Mouse (Mus musculus): ENCODE measurements at regions not wholly inside any gene's neighbourhood (a gene's known extent, or its start where the extent isn't known, plus 50 kb on each side); places are given as distances from the start of the nearest gene placed in this dataset.
"Not testable (repeated sequence)": the region's sequence is repeated elsewhere in the genome, so short reads cannot be mapped to it uniquely, and the experiment has no call there.

DNA sequence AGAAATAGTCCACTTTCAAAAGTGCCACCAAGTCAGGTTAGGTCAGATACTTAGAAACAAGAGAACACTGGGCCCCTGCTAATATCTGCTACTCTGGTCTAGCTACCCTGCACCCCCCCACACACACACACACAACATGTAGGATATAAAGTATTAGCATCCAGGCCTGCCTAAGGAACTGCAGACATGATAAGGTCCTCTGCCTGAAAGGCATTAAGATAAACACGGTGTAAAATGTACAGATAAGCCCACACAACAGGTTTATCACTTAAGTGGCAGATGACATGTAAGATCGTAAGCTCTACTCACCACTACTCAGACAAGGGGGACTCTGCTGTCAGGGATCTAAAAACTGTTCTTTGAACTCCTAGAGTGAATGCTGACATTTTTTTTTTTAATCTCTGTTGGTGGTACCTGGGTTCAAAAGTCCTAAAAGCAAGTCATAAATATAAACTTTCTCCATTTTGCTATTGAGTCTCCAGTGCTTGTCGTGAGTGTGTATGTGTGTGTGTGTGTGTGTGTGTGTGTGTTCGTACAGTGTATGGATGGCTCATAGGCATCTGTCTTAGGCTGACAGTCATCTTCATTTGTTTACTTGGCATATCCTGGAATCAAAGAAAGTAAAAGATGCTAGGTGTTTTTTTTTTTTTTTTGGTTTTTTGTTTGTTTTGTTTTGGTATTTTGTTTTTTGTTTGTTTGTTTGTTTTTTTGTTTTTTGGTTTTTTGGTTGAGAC is 52.2 kb downstream of the Gm9817 start:
- no peak for DNase-seq (ENCODE audit: low read depth, low spot score)

DNA sequence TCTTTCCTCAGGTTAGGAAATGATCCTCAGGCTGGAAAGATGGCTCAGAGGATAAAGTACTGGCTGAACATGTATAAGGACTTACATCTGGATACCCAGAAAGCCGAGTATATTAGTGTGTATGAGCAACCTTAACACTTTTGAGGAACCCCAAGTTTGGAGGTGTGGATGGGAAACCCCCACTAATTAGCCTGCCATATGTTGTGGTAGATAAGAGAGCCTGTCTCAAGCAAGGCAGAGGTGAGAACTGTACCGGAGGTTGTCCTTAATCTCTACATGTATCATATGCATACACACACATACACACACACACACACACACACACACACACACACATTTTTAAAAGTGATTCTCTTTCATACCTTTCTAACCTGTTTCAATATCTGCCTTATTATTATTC is 62.1 kb downstream of the Gm9817 start:
- DNase-seq (ENCODE audit: low read depth, low spot score), result no peak

GRCm38 (mm10) chr13:45145129-45145528 is 66.6 kb downstream of the Gm9817 start:
- DNase-seq (ENCODE audit: low read depth, low spot score), result no peak

GRCm38 (mm10) chr13:45156223-45156622 is 77.7 kb downstream of the Gm9817 start:
- DNase-seq (ENCODE audit: low read depth, low spot score), result no peak

DNA sequence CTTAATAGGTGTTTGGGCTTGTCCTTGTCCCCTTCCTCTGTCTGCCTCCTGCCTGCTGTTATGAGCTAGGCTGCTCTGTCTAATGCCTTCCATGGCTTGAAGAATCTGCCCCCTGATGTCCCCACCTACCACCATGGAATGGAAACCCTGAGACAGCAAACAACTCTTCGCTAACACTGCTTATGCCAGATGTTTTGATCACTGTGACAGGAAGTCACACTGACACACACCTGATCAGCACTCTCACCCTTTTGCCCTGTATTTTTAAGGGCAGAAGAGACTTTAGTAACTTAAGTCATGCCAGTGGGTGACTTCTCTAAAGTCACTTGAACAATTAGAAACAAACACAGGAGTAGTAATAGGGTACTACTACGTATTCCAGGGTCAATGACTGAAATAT is 78.5 kb downstream of the Gm9817 start:
- no peak for DNase-seq (ENCODE audit: low read depth, low spot score)

DNA sequence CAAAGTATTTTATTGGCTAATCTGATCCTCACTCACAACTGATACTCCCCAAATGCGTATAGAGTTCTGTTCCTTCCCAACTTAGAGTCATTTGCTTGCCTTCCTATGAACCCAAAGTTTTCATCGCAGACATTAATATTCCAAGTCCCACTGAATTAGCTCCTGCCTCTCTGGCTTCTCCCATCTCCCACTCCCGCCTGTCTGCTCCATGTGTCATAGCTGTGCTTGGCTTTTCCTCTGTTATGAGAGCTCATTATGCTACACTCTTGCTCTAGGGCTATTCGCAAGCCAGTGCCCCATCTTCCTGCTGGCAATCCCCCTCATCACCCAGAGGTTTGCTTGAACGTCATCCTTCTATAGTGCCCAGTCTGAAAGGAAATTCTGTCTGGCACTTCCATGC is 81.8 kb downstream of the Gm9817 start:
- no peak for DNase-seq (ENCODE audit: low read depth, low spot score)

- DNase-seq (ENCODE audit: low read depth, low spot score), result no peak
Measured at GRCm38 (mm10) chr13:45164001-45164778, 85.7 kb downstream of the Gm9817 start.

GRCm38 (mm10) chr13:45165159-45165558 is 86.7 kb downstream of the Gm9817 start:
- DNase-seq (ENCODE audit: low read depth, low spot score), result no peak

DNA sequence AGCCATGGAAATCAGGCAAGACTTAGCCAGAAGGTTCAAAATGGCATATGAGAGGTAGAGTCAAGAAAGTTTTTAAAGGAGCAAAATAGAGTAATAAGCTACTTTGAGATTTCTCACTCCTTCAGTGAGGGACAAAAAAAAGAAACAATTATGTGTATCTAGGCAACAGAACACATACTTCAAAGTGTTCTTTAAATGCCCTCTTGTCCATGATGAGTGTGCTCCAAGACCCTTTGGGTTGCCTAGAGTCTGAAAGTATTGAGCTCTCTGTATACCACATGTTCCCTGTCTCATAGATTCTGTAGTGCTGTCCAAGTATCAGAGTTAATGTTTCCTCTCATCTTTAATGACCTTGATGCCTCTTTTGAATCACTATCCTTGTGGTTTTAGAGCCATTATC is 91.2 kb downstream of the Gm9817 start:
- no peak for DNase-seq (ENCODE audit: low read depth, low spot score)

DNA sequence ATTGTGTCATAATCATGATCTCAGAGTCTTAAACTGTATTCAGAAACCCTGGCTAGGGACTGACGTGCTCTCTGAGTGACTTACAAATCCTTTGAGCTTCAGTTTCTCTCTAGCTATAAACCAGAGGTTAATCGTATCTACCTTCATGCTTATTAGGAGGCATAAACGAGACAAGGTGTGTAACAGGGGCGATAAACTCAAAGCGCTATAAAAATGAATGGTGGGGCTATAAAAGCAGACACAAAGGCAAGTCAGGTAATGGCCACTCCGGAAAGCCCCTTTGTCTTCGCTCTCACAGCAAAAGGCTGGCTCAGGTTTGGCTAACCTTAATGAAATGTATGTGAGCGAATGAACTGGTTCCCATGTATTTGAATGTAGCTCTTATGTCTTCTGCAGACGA is 94.6 kb downstream of the Gm9817 start:
- no peak for DNase-seq (ENCODE audit: low read depth, low spot score)

DNA sequence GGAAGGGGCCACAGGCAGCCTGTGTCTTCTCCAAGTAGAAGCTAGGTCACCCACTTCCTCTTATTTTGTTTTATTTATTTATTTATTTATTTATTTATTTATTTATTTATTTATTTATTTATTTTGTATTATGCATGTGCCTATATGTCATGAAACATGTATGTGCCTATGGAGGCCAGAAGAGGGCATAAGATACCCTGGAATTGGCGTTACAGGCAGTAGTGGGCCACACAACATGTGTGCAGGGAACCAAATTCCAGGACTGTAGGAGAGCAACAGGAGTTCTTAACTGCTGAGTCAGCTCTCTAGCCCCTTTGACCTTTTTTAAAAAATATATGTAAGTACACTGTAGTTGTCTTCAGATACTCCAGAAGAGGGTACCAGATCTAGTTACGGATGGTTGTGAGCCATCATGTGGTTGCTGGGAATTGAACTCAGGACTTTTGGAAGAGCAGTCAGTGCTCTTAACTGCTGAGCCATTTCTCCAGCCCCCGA is 97.3 kb downstream of the Gm9817 start:
- not testable (repeated sequence) for DNase-seq (ENCODE audit: low read depth, low spot score)

DNA sequence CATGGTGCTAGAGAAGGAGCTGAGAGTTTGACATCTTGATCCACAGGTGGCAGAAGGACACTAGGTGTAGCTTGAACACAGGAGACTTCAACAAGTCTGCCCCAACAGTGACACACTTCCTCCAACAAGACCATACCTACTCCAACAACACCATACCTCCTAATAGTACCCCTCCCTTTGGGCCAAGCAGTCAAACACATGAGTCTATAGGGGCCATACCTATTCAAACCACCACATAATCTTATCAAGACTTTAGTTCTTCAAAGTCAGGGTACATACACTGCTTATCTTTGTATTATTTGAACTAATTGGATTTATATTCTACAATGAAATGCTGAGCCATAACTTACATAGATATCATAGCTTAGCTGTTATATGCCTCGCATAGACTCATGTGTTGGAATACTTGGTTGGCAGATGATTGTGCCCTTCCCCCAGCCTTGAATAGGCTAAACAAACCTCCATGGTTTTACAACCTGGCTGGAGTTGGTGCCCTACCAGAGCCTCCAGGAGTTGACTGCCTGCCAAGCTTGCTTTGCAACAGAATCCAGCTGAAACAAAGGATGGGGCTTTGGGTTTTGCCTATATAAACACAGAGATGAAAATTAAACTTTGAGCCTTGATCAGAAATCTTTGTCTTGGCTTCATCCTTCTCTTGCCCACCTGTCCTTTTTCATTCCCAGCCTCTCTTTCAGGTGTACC is 103.2 kb downstream of the Gm9817 start:
- no peak for DNase-seq (ENCODE audit: low read depth, low spot score)

- no peak for DNase-seq (ENCODE audit: low read depth, low spot score)
Measured at GRCm38 (mm10) chr13:45189389-45189788, 110.9 kb downstream of the Gm9817 start.

DNA sequence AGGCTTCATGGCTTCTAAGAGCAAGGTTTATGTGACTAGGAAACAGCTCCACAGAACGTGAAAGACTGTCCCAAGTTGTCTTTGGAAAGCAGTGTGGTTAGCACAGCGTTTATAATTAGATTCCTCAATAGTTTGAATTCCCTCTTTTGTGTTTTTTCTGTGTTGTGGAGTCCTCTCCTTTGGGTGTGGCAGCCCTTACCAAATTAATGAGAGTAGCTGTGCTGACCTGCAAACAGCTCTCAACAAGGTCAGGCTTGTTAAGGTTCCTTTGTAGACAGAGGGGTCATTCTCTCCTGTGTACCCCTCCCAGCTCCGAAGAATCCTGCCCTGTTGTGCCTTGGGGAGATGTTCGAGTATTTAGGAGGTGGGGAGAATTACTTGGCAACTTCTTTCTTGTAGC is 111.7 kb downstream of the Gm9817 start:
- no peak for DNase-seq (ENCODE audit: low read depth, low spot score)

GRCm38 (mm10) chr13:45192079-45192478 is 113.6 kb downstream of the Gm9817 start:
- DNase-seq (ENCODE audit: low read depth, low spot score), result no peak

GRCm38 (mm10) chr13:45195562-45195961 is 117.1 kb downstream of the Gm9817 start:
- DNase-seq (ENCODE audit: low read depth, low spot score), result no peak

DNA sequence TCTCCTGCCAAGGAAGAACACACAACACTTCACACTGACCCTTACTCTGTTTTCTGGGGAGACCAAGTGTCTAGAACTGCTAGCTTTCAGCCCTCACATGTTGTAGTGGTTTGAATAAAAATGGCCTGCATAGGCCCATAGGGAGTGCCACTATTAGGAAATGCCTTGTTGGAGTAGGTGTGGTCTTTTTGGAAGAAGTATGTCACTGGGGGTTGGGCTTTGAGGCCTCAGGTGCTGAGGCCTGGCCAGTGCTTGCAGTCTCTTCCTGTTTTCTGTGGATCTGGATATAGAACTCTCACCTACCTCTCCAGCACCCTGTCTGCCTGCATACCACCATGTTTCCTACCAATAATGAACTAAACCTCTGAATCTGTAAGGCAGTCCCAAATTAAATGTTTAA is 117.9 kb downstream of the Gm9817 start:
- no peak for DNase-seq (ENCODE audit: low read depth, low spot score)

DNA sequence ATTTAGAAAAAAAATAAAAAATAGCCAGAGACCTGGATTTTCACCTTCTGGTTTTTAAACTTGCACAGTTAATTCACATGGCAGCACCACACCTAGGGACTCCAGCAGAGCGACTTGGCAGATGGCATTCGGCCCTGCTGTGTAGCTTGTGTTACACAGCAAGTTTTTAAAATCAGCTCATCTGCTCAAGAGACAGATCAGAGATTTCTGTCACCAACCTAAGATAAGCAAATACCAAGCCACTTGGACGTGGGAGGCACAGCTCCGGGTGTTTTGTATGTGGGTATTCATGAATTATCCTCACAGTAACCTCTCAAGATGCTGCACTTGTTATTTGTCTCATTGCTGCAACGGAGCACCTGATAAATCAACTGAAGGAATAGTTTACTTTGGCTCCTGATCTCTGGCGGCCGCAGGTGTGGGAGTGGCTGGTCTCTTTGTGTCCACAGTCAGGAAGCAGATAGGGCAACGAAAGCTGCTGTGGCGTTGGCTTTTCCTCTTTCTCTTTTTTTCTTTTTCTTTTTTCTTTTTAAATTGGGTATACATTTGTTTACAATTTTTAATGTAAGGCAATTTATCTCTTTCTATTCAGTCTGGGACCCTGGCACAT is 122.1 kb downstream of the Gm9817 start:
- no peak for DNase-seq (ENCODE audit: low read depth, low spot score)

DNA sequence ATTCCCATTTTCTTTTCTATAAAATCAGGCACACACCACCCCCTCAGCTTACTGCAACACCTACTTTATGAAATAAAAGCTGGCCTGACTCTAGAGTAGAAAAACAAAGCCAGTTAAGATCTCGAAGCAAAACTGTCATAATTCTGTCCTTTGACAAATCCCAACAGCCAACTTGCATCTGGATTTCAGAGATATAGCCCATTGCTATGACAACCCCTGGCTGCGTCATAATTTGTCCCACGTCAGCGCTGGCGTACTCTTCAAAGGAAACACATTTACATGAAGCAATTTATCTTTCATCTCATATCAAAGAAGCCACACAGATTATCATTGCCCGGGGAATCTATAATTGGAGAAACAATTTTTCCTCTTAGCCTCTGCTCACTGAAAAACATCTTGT is 126.4 kb downstream of the Gm9817 start:
- no peak for DNase-seq (ENCODE audit: low read depth, low spot score)

GRCm38 (mm10) chr13:45208540-45209197 is 130.2 kb downstream of the Gm9817 start:
- DNase-seq (ENCODE audit: low read depth, low spot score), result no peak

GRCm38 (mm10) chr13:45211241-45211640 is 132.7 kb downstream of the Gm9817 start:
- DNase-seq (ENCODE audit: low read depth, low spot score), result no peak

All from mesoderm, embryonic 11.5 days (tissue).